ENCODE assay signal across 9 mouse cellular contexts in genomic region chr11:121808204-121808852, GRCm38 (mm10). TPM values are rescaled to one million over a fixed set of nuclear protein-coding genes. Genes with fewer than 3 reads are reported as not detected.
DNase-seq lines count a peak whose midpoint lies in the region; ATAC-seq lines count a peak whose summit lies in the region.
"Had no signal": no experiment of that assay in that cellular context is flagged by ENCODE, and none has a peak within 500 bp of the region (broad histone marks: within the 10 kb centered on the region; RNA-seq: fewer than 3 reads in every experiment).

No protein-coding gene starts in this region.

- no peaks in the 10 kb centered on the region for H3K9me3 ChIP-seq in embryonic facial prominence, embryonic 14.5 days (ENCODE audit: control insufficient read depth, low read length)
- no peaks in the 10 kb centered on the region for H3K9me3 ChIP-seq in kidney, embryonic 15.5 days (replicated peaks)
- no peaks in the 10 kb centered on the region for H3K9me3 ChIP-seq in limb, embryonic 15.5 days
- H3K9me3 ChIP-seq in neural tube, embryonic 11.5 days (ENCODE audit: control insufficient read depth, low read length) = no peaks in the 10 kb centered on the region

- peak; percentile 76 for DNase-seq in CD4-positive helper T cell, adult 2 months (ENCODE audit: low read depth, low spot score)
- peak; percentile 86 to 87 for DNase-seq in adrenal gland, postnatal 36 days
- DNase-seq in embryonic facial prominence, embryonic 14.5 days (ENCODE audit: low spot score) = peak; percentile 90
- peak; percentile 48 to 83 for DNase-seq in heart, adult 9 months (ENCODE audit: low spot score in 2 of 2)
- peak; percentile 85 for DNase-seq in neural tube, embryonic 11.5 days (ENCODE audit: low spot score)
- peak; percentile 58 for DNase-seq in telencephalon, adult 2 months (ENCODE audit: low read depth, low spot score)

- ATAC-seq in embryonic facial prominence, embryonic 14.5 days (ENCODE audit: low read depth) = peak; percentile 67
- ATAC-seq in kidney, embryonic 15.5 days (replicated peaks; ENCODE audit: low FRiP score) = peak; percentile 40; the same call in 1 of the 2 replicates
- peak; percentile 42; the same call in 1 of the 2 replicates for ATAC-seq in limb, embryonic 15.5 days (ENCODE audit: insufficient number of reproducible peaks, low FRiP score, low TSS enrichment, low read depth)
- no peak for ATAC-seq in neural tube, embryonic 11.5 days (ENCODE audit: insufficient read depth, low FRiP score, low TSS enrichment)

- no peak overlapping the region for H3K4me2 ChIP-seq in embryonic facial prominence, embryonic 14.5 days (ENCODE audit: low read depth, low read length)
- H3K4me2 ChIP-seq in kidney, embryonic 15.5 days = no peak overlapping the region
- H3K4me2 ChIP-seq in limb, embryonic 15.5 days = no peak overlapping the region
- H3K4me2 ChIP-seq in neural tube, embryonic 11.5 days (ENCODE audit: low read depth) = no peak overlapping the region

- no peaks in the 10 kb centered on the region for H3K27me3 ChIP-seq in embryonic facial prominence, embryonic 14.5 days (replicated peaks; ENCODE audit: control insufficient read depth, insufficient read depth, low read length)
- H3K27me3 ChIP-seq in kidney, embryonic 15.5 days = peaks cover 5% of the 10 kb centered on the region; the same call in 1 of the 2 replicates
- no peaks in the 10 kb centered on the region for H3K27me3 ChIP-seq in limb, embryonic 15.5 days
- H3K27me3 ChIP-seq in neural tube, embryonic 11.5 days (ENCODE audit: control insufficient read depth, insufficient read depth, low read length) = no peaks in the 10 kb centered on the region

- H3K9ac ChIP-seq in embryonic facial prominence, embryonic 14.5 days (ENCODE audit: low read depth, low read length) = no peak overlapping the region
- H3K9ac ChIP-seq in kidney, embryonic 15.5 days = no peak overlapping the region
- no peak overlapping the region for H3K9ac ChIP-seq in limb, embryonic 15.5 days
- no peak overlapping the region for H3K9ac ChIP-seq in neural tube, embryonic 11.5 days (ENCODE audit: low read length)

- H3K4me3 ChIP-seq in embryonic facial prominence, embryonic 14.5 days (ENCODE audit: low read depth, low read length) = no peak overlapping the region
- no peak overlapping the region for H3K4me3 ChIP-seq in kidney, embryonic 15.5 days (replicated peaks)
- no peak overlapping the region for H3K4me3 ChIP-seq in limb, embryonic 15.5 days
- H3K4me3 ChIP-seq in neural tube, embryonic 11.5 days (ENCODE audit: low read depth, low read length) = no peak overlapping the region
- H3K4me3 ChIP-seq: erythroblast, embryonic 14.5 days had no signal

- WGBS in embryonic facial prominence, embryonic 14.5 days = 4% methylated on average over 4 of the region's 4 CpGs
- 3% methylated on average over 4 of the region's 4 CpGs for WGBS in kidney, embryonic 15.5 days
- 4% methylated on average over 4 of the region's 4 CpGs for WGBS in limb, embryonic 15.5 days
- 3% methylated on average over 4 of the region's 4 CpGs for WGBS in neural tube, embryonic 11.5 days

- no peaks in the 10 kb centered on the region for H3K4me1 ChIP-seq in embryonic facial prominence, embryonic 14.5 days (ENCODE audit: control insufficient read depth, insufficient read depth, low read length)
- 0 out of 2 replicates have a peak, but pooled peaks cover 2% of the 10 kb centered on the region for H3K4me1 ChIP-seq in kidney, embryonic 15.5 days
- H3K4me1 ChIP-seq in limb, embryonic 15.5 days = peaks cover 4% of the 10 kb centered on the region; the same call in 1 of the 2 replicates
- 0 out of 2 replicates have a peak, but pooled peaks cover 2% of the 10 kb centered on the region for H3K4me1 ChIP-seq in neural tube, embryonic 11.5 days (ENCODE audit: control insufficient read depth, insufficient read depth, low read length)

- H3K27ac ChIP-seq in embryonic facial prominence, embryonic 14.5 days (replicated peaks; ENCODE audit: low read depth, low read length) = no peak overlapping the region
- H3K27ac ChIP-seq in kidney, embryonic 15.5 days = no peak overlapping the region
- no peak overlapping the region for H3K27ac ChIP-seq in limb, embryonic 15.5 days
- no peak overlapping the region for H3K27ac ChIP-seq in neural tube, embryonic 11.5 days (ENCODE audit: low read depth, low read length)

- H3K36me3 ChIP-seq in embryonic facial prominence, embryonic 14.5 days (ENCODE audit: control insufficient read depth, insufficient read depth, low read length) = no peaks in the 10 kb centered on the region
- no peaks in the 10 kb centered on the region for H3K36me3 ChIP-seq in kidney, embryonic 15.5 days
- H3K36me3 ChIP-seq in limb, embryonic 15.5 days = no peaks in the 10 kb centered on the region
- no peaks in the 10 kb centered on the region for H3K36me3 ChIP-seq in neural tube, embryonic 11.5 days (ENCODE audit: control insufficient read depth, insufficient read depth, low read length)

RNA-seq across cellular contexts. Expression of gene Ptchd3, which starts 21.7 kb away (rescaled TPM):
- total RNA-seq in adrenal gland, postnatal 36 days (2021) = not detected
- 0.08 TPM in 1 of 2 replicates, not detected in the other for polyA plus RNA-seq in embryonic facial prominence, embryonic 14.5 days (2014; fragmentation: Nextera tagmentation; extraction: Ambion mirVana)
- polyA plus RNA-seq in kidney, embryonic 15.5 days (2015; fragmentation: Nextera tagmentation; extraction: Ambion mirVana) = 0.08 and 0.12 TPM in 2 replicates
- 0.08 and 0.09 TPM in 2 replicates for polyA plus RNA-seq in limb, embryonic 15.5 days (2015; fragmentation: Nextera tagmentation; extraction: Ambion mirVana)
- not detected in 2 replicates for polyA plus RNA-seq in neural tube, embryonic 11.5 days (2014; fragmentation: Nextera tagmentation; extraction: Ambion mirVana)
- polyA plus RNA-seq: erythroblast, embryonic 14.5 days had no signal
